Mouse (Mus musculus): ENCODE measurements around the gene Cyb5d1. TPM values are rescaled to one million over a fixed set of nuclear protein-coding genes. Genes with fewer than 3 reads are reported as not detected.

The Cyb5d1 gene
- polyA plus RNA-seq, 2 experiments: 7.3 to 8.3 TPM

GRCm38 (mm10) chr11:69423885-69424284 lies 28.5 kb upstream of the Cyb5d1 start:
- ATAC-seq (ENCODE audit: insufficient read depth) (no peak), DNase-seq (ENCODE audit: low read depth in 3 of 3, low spot score in 3 of 3) (no peak)
- peaks cover 21% of the 10 kb centered on the region for H3K27me3 ChIP-seq (ENCODE audit: control insufficient read depth, insufficient read depth, low read length)
- no peak overlapping the region for H3K4me2 ChIP-seq (ENCODE audit: low read depth)
- H3K27ac ChIP-seq: no peak overlapping the region
- TF ChIP-seq EP300 (IDR thresholded peaks at IDR 0.05; ENCODE audit: low read depth) (no peak), CTCF (IDR thresholded peaks at IDR 0.05; ENCODE audit: low read depth) (no peak)
- H3K4me3 ChIP-seq (ENCODE audit: insufficient read depth in 1 of 2, low read depth in 2 of 2, low read length in 2 of 2): no peak overlapping the region
- peaks cover 20 to 37% of the 10 kb centered on the region in 2 experiments for H3K4me1 ChIP-seq (replicated peaks; ENCODE audit: control insufficient read depth in 2 of 2, insufficient read depth in 2 of 2, low read length in 1 of 2)
- H3K36me3 ChIP-seq (replicated peaks; ENCODE audit: control insufficient read depth, insufficient read depth, low read depth): no peaks in the 10 kb centered on the region
- 27% methylated on average over 6 of the region's 6 CpGs for WGBS (ENCODE audit: insufficient replicate concordance)
- H3K9ac ChIP-seq (replicated peaks): no peak overlapping the region
- H3K9me3 ChIP-seq (ENCODE audit: control insufficient read depth, low read length): no peaks in the 10 kb centered on the region

- Histone ChIP-seq H3K4me3 (ENCODE audit: insufficient read depth in 1 of 2, low read depth in 2 of 2, low read length in 2 of 2) (no peak overlapping the region), H3K4me2 (ENCODE audit: low read depth) (no peak overlapping the region), H3K36me3 (replicated peaks; ENCODE audit: control insufficient read depth, insufficient read depth, low read depth) (no peaks in the 10 kb centered on the region), H3K9me3 (ENCODE audit: control insufficient read depth, low read length) (no peaks in the 10 kb centered on the region), H3K27me3 (ENCODE audit: control insufficient read depth, insufficient read depth, low read length) (peaks cover 28% of the 10 kb centered on the region), H3K4me1 (replicated peaks; ENCODE audit: control insufficient read depth in 2 of 2, insufficient read depth in 2 of 2, low read length in 1 of 2) (peaks cover 28 to 44% of the 10 kb centered on the region in 2 experiments), H3K9ac (replicated peaks) (no peak overlapping the region), H3K27ac (no peak overlapping the region)
- no peak for TF ChIP-seq EP300 (IDR thresholded peaks at IDR 0.05; ENCODE audit: low read depth)
- TF ChIP-seq CTCF (IDR thresholded peaks at IDR 0.05; ENCODE audit: low read depth): no peak
- DNase-seq (ENCODE audit: low read depth in 3 of 3, low spot score in 3 of 3) (no peak), ATAC-seq (ENCODE audit: insufficient read depth) (no peak)
- WGBS (ENCODE audit: insufficient replicate concordance): 77% methylated on average over 10 of the region's 10 CpGs
Measured at GRCm38 (mm10) chr11:69422842-69423241, 27.4 kb upstream of the Cyb5d1 start.

- WGBS (ENCODE audit: insufficient replicate concordance): 24% methylated on average over 25 of the region's 25 CpGs
- Histone ChIP-seq H3K9ac (replicated peaks) (no peak overlapping the region), H3K4me2 (ENCODE audit: low read depth) (peak overlapping the region; percentile 80; the same call in 1 of the 2 replicates), H3K4me3 (ENCODE audit: insufficient read depth in 1 of 2, low read depth in 2 of 2, low read length in 2 of 2) (no peak overlapping the region), H3K9me3 (ENCODE audit: control insufficient read depth, low read length) (no peaks in the 10 kb centered on the region), H3K27me3 (ENCODE audit: control insufficient read depth, insufficient read depth, low read length) (peaks cover 39% of the 10 kb centered on the region), H3K4me1 (replicated peaks; ENCODE audit: control insufficient read depth in 2 of 2, insufficient read depth in 2 of 2, low read length in 1 of 2) (peaks cover 25 to 49% of the 10 kb centered on the region in 2 experiments), H3K36me3 (replicated peaks; ENCODE audit: control insufficient read depth, insufficient read depth, low read depth) (no peaks in the 10 kb centered on the region), H3K27ac (no peak overlapping the region)
- DNase-seq (ENCODE audit: low read depth in 3 of 3, low spot score in 3 of 3) (no peak), ATAC-seq (ENCODE audit: insufficient read depth) (no peak)
- TF ChIP-seq EP300 (IDR thresholded peaks at IDR 0.05; ENCODE audit: low read depth) (no peak), CTCF (IDR thresholded peaks at IDR 0.05; ENCODE audit: low read depth) (no peak)
Measured at GRCm38 (mm10) chr11:69421131-69421977, 25.9 kb upstream of the Cyb5d1 start.

GRCm38 (mm10) chr11:69420554-69421000 lies 25.1 kb upstream of the Cyb5d1 start:
- no peak for DNase-seq (ENCODE audit: low read depth in 3 of 3, low spot score in 3 of 3)
- no peaks in the 10 kb centered on the region for H3K9me3 ChIP-seq (ENCODE audit: control insufficient read depth, low read length)
- H3K9ac ChIP-seq (replicated peaks): no peak overlapping the region
- no peak for ATAC-seq (ENCODE audit: insufficient read depth)
- TF ChIP-seq CTCF (IDR thresholded peaks at IDR 0.05; ENCODE audit: low read depth) (no peak), EP300 (IDR thresholded peaks at IDR 0.05; ENCODE audit: low read depth) (no peak)
- H3K27ac ChIP-seq: no peak overlapping the region
- peak overlapping the region; percentile 80 for H3K4me2 ChIP-seq (ENCODE audit: low read depth)
- H3K4me1 ChIP-seq (replicated peaks; ENCODE audit: control insufficient read depth in 2 of 2, insufficient read depth in 2 of 2, low read length in 1 of 2): peaks cover 21 to 45% of the 10 kb centered on the region in 2 experiments
- H3K36me3 ChIP-seq (replicated peaks; ENCODE audit: control insufficient read depth, insufficient read depth, low read depth): no peaks in the 10 kb centered on the region
- H3K27me3 ChIP-seq (ENCODE audit: control insufficient read depth, insufficient read depth, low read length): peaks cover 39% of the 10 kb centered on the region
- peak overlapping the region; percentile 28 to 49; a peak in 3 of 4 replicates for H3K4me3 ChIP-seq (ENCODE audit: insufficient read depth in 1 of 2, low read depth in 2 of 2, low read length in 2 of 2)
- WGBS (ENCODE audit: insufficient replicate concordance): 14% methylated on average over 10 of the region's 10 CpGs

GRCm38 (mm10) chr11:69419813-69420553 lies 24.6 kb upstream of the Cyb5d1 start:
- H3K36me3 ChIP-seq (replicated peaks; ENCODE audit: control insufficient read depth, insufficient read depth, low read depth): no peaks in the 10 kb centered on the region
- peaks cover 21 to 47% of the 10 kb centered on the region in 2 experiments for H3K4me1 ChIP-seq (replicated peaks; ENCODE audit: control insufficient read depth in 2 of 2, insufficient read depth in 2 of 2, low read length in 1 of 2)
- TF ChIP-seq CTCF (IDR thresholded peaks at IDR 0.05; ENCODE audit: low read depth) (no peak), EP300 (IDR thresholded peaks at IDR 0.05; ENCODE audit: low read depth) (no peak)
- H3K27ac ChIP-seq: no peak overlapping the region; the same call in 1 of the 2 replicates
- peaks cover 39% of the 10 kb centered on the region for H3K27me3 ChIP-seq (ENCODE audit: control insufficient read depth, insufficient read depth, low read length)
- no peaks in the 10 kb centered on the region for H3K9me3 ChIP-seq (ENCODE audit: control insufficient read depth, low read length)
- ATAC-seq (ENCODE audit: insufficient read depth) (peak; percentile 62), DNase-seq (ENCODE audit: low read depth in 3 of 3, low spot score in 3 of 3) (peak in 2 of 3 experiments; percentile 60 to 66)
- 2% methylated on average over 31 of the region's 31 CpGs for WGBS (ENCODE audit: insufficient replicate concordance)
- H3K9ac ChIP-seq (replicated peaks): no peak overlapping the region; the same call in 1 of the 2 replicates
- H3K4me2 ChIP-seq (ENCODE audit: low read depth): peak overlapping the region; percentile 80
- peak overlapping the region; percentile 33 to 49 for H3K4me3 ChIP-seq (ENCODE audit: insufficient read depth in 1 of 2, low read depth in 2 of 2, low read length in 2 of 2)

All from liver, embryonic 14.5 days (tissue).